Mouse (Mus musculus): ENCODE data around the gene Map4. TPM values are rescaled to one million over a fixed set of nuclear protein-coding genes. Genes with fewer than 3 reads are reported as not detected.
A peak's percentile ranks its signal among the peaks of the same experiment; 100 is the strongest.

Map4 gene
- polyA plus RNA-seq, 2 experiments: 7.7 to 13.5 TPM

DNA sequence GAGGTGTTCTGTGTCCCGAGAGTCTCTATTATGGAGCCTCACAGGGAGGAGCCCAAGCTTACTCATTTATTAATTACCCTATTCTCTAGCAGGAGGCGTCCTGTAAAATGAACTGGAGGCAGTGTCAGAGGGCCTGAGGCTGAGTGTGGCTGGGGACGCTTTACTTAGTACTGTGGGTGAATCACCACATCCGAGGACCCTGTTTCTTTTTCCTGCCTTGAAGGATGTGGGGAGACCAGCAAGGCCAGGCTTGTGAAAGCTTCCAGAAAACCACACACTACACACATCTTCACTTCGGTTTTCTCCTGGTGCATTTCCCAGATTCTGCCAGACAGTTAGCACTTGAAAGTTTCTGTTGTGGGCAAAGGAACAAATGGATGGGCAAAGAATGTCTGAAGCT lies 28.5 kb upstream of the Map4 start:
- Histone ChIP-seq H3K36me3 (replicated peaks; ENCODE audit: control insufficient read depth, insufficient read depth, low read depth) (no peaks in the 10 kb centered on the region), H3K4me2 (ENCODE audit: low read depth) (no peak overlapping the region), H3K27ac (no peak overlapping the region), H3K4me3 (ENCODE audit: insufficient read depth in 1 of 2, low read depth in 2 of 2, low read length in 2 of 2) (no peak overlapping the region), H3K4me1 (replicated peaks; ENCODE audit: control insufficient read depth in 2 of 2, insufficient read depth in 2 of 2, low read length in 1 of 2) (peaks cover 0 to 7% of the 10 kb centered on the region in 2 experiments; a peak in 1 of 4 replicates), H3K27me3 (ENCODE audit: control insufficient read depth, insufficient read depth, low read length) (no peaks in the 10 kb centered on the region), H3K9ac (replicated peaks) (no peak overlapping the region), H3K9me3 (ENCODE audit: control insufficient read depth, low read length) (no peaks in the 10 kb centered on the region)
- ATAC-seq (ENCODE audit: insufficient read depth) (no peak), DNase-seq (ENCODE audit: low read depth in 3 of 3, low spot score in 3 of 3) (no peak)
- TF ChIP-seq EP300 (IDR thresholded peaks at IDR 0.05; ENCODE audit: low read depth) (no peak), CTCF (IDR thresholded peaks at IDR 0.05; ENCODE audit: low read depth) (no peak)
- 56% methylated on average over 5 of the region's 5 CpGs for WGBS (ENCODE audit: insufficient replicate concordance)

- H3K9me3 ChIP-seq (ENCODE audit: control insufficient read depth, low read length): no peaks in the 10 kb centered on the region
- no peaks in the 10 kb centered on the region for H3K36me3 ChIP-seq (replicated peaks; ENCODE audit: control insufficient read depth, insufficient read depth, low read depth)
- DNase-seq (ENCODE audit: low read depth in 3 of 3, low spot score in 3 of 3) (no peak), ATAC-seq (ENCODE audit: insufficient read depth) (no peak)
- H3K27me3 ChIP-seq (ENCODE audit: control insufficient read depth, insufficient read depth, low read length): no peaks in the 10 kb centered on the region
- no peak overlapping the region for H3K27ac ChIP-seq
- H3K9ac ChIP-seq (replicated peaks): no peak overlapping the region
- TF ChIP-seq EP300 (IDR thresholded peaks at IDR 0.05; ENCODE audit: low read depth) (no peak), CTCF (IDR thresholded peaks at IDR 0.05; ENCODE audit: low read depth) (no peak)
- H3K4me2 ChIP-seq (ENCODE audit: low read depth): no peak overlapping the region
- H3K4me1 ChIP-seq (replicated peaks; ENCODE audit: control insufficient read depth in 2 of 2, insufficient read depth in 2 of 2, low read length in 1 of 2): no peaks in the 10 kb centered on the region
- H3K4me3 ChIP-seq (ENCODE audit: insufficient read depth in 1 of 2, low read depth in 2 of 2, low read length in 2 of 2): no peak overlapping the region
- WGBS (ENCODE audit: insufficient replicate concordance): 52% methylated on average over 8 of the region's 8 CpGs
Observed at GRCm38 (mm10) chr9:109907300-109907699, 24.0 kb upstream of the Map4 start.

GRCm38 (mm10) chr9:109907774-109908465 lies 23.3 kb upstream of the Map4 start:
- TF ChIP-seq CTCF (IDR thresholded peaks at IDR 0.05; ENCODE audit: low read depth): no peak
- no peak for TF ChIP-seq EP300 (IDR thresholded peaks at IDR 0.05; ENCODE audit: low read depth)
- 43% methylated on average over 6 of the region's 6 CpGs for whole genome bisulfite sequencing (ENCODE audit: insufficient replicate concordance)
- no peak for DNase-seq (ENCODE audit: low read depth in 3 of 3, low spot score in 3 of 3)
- Histone ChIP-seq H3K4me3 (ENCODE audit: insufficient read depth in 1 of 2, low read depth in 2 of 2, low read length in 2 of 2) (no peak overlapping the region), H3K27me3 (ENCODE audit: control insufficient read depth, insufficient read depth, low read length) (no peaks in the 10 kb centered on the region), H3K9me3 (ENCODE audit: control insufficient read depth, low read length) (no peaks in the 10 kb centered on the region), H3K4me1 (replicated peaks; ENCODE audit: control insufficient read depth in 2 of 2, insufficient read depth in 2 of 2, low read length in 1 of 2) (no peaks in the 10 kb centered on the region), H3K36me3 (replicated peaks; ENCODE audit: control insufficient read depth, insufficient read depth, low read depth) (no peaks in the 10 kb centered on the region), H3K9ac (replicated peaks) (no peak overlapping the region), H3K27ac (no peak overlapping the region), H3K4me2 (ENCODE audit: low read depth) (no peak overlapping the region)
- ATAC-seq (ENCODE audit: insufficient read depth): peak; percentile 50; the same call in 1 of the 2 replicates

- Histone ChIP-seq H3K9ac (replicated peaks) (no peak overlapping the region), H3K27me3 (ENCODE audit: control insufficient read depth, insufficient read depth, low read length) (no peaks in the 10 kb centered on the region), H3K4me1 (replicated peaks; ENCODE audit: control insufficient read depth in 2 of 2, insufficient read depth in 2 of 2, low read length in 1 of 2) (no peaks in the 10 kb centered on the region), H3K27ac (no peak overlapping the region), H3K9me3 (ENCODE audit: control insufficient read depth, low read length) (no peaks in the 10 kb centered on the region), H3K4me3 (ENCODE audit: insufficient read depth in 1 of 2, low read depth in 2 of 2, low read length in 2 of 2) (no peak overlapping the region), H3K4me2 (ENCODE audit: low read depth) (no peak overlapping the region), H3K36me3 (replicated peaks; ENCODE audit: control insufficient read depth, insufficient read depth, low read depth) (no peaks in the 10 kb centered on the region)
- ATAC-seq (ENCODE audit: insufficient read depth) (no peak), DNase-seq (ENCODE audit: low read depth in 3 of 3, low spot score in 3 of 3) (no peak)
- TF ChIP-seq CTCF (IDR thresholded peaks at IDR 0.05; ENCODE audit: low read depth): no peak
- no peak for TF ChIP-seq EP300 (IDR thresholded peaks at IDR 0.05; ENCODE audit: low read depth)
- WGBS (ENCODE audit: insufficient replicate concordance): 63% methylated on average over 8 of the region's 8 CpGs
Observed at GRCm38 (mm10) chr9:109909102-109909501, 22.2 kb upstream of the Map4 start.

DNA sequence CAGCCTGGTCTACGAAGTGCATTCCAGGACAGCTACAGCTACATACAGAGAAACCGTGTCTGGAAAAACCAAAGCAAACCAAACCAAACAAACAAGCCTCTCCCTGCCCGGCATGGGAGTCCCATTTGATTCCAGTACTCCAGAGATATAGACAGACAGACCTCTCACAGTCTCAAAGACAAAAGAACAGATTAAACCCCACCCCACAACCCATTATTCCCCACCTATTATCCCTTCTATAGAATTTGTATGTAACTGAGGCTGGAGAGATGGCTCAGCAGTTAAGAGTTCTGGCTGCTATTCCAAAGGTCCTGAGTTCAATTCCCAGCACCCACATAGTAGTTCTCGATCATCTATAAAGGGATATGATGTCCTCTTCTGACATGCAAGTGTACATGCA lies 21.3 kb upstream of the Map4 start:
- DNase-seq (ENCODE audit: low read depth in 3 of 3, low spot score in 3 of 3): no peak
- Histone ChIP-seq H3K36me3 (replicated peaks; ENCODE audit: control insufficient read depth, insufficient read depth, low read depth) (no peaks in the 10 kb centered on the region), H3K4me1 (replicated peaks; ENCODE audit: control insufficient read depth in 2 of 2, insufficient read depth in 2 of 2, low read length in 1 of 2) (no peaks in the 10 kb centered on the region), H3K27ac (no peak overlapping the region), H3K4me3 (ENCODE audit: insufficient read depth in 1 of 2, low read depth in 2 of 2, low read length in 2 of 2) (no peak overlapping the region), H3K4me2 (ENCODE audit: low read depth) (no peak overlapping the region), H3K9ac (replicated peaks) (no peak overlapping the region), H3K27me3 (ENCODE audit: control insufficient read depth, insufficient read depth, low read length) (no peaks in the 10 kb centered on the region), H3K9me3 (ENCODE audit: control insufficient read depth, low read length) (no peaks in the 10 kb centered on the region)
- no peak for ATAC-seq (ENCODE audit: insufficient read depth)
- WGBS (ENCODE audit: insufficient replicate concordance): 63% methylated on average over 4 of the region's 4 CpGs
- TF ChIP-seq CTCF (IDR thresholded peaks at IDR 0.05; ENCODE audit: low read depth) (no peak), EP300 (IDR thresholded peaks at IDR 0.05; ENCODE audit: low read depth) (no peak)

Data from liver, embryonic 14.5 days (tissue).